Mouse (Mus musculus): ENCODE measurements around the gene Grm7. TPM values are rescaled to one million over a fixed set of nuclear protein-coding genes. Genes with fewer than 3 reads are reported as not detected.

The Grm7 gene
- polyA plus RNA-seq, 1 experiment from 2014 or later = 0.21 TPM

DNA sequence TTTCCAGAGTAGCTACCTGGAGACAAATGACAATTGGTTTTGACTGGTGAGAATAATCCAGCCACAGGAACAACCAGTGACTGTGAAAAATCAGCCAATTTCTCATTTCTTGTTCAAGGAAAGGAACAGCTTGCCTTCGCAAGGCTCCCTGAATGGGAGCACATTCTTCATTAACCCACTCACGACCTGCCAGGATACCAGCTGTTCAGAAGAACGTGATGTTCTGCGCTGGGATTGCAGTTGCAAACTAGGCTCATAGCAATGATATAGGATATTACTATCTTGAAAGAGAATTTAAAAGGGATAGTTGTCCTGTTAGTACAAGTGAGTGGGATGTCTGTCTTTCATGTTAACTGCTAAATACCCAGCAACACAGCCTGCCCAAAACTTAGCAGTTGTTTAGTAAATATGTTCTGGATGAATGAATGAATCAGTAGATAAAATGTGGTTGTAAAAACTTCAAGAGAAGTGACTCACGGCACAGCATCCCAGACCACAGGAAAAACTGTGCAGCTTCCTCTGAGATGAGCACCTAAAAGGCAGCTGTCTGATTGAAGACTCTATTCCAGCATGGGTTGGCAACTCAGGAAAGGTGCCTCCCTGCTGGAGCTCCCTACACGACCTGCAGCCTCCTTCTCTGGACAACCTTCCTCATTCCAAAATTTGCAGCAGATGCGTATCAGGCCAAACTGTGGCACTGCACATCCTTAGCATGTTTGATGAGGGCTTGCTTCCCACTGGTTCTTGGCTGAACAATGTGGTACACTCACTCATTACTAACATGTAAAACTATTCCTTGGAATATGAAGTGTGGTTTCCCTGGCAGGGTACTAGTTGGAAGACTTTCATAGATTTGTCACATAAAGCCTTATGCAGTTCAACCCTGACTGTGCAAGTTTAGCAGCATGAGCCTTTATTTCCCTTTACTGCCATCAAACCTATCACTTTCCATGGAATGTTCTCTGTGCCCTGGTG, 408.9 kb downstream of the Grm7 start:
- Histone ChIP-seq H3K4me3 (no peak overlapping the region), H3K4me1 (no peaks in the 10 kb centered on the region), H3K36me3 (no peaks in the 10 kb centered on the region), H3K9me3 (no peaks in the 10 kb centered on the region), H3K27me3 (ENCODE audit: insufficient read depth, poor library complexity, severe bottlenecking) (no peaks in the 10 kb centered on the region), H3K27ac (no peak overlapping the region)
- WGBS = 77% methylated on average over 7 of the region's 7 CpGs
- no peak for DNase-seq (ENCODE audit: low spot score)

DNA sequence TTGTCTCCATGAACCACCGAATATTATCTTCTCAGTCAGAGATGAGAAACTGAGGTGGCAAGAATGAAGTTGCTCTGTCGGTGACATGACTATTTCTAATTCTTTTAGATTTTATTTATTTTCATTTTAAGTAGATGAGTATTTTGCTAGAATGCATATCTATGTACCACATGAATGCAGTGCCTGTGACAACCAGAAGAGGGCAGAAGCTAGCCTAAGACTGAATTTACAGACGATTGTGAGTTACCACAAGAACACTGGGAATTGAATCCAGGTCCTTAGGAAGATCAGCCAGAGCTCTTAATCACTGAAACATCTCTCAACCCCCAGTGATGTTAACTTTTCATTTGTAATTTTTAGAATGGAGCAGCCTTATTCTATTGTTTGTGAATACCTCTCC, 412.4 kb downstream of the Grm7 start:
- no peaks in the 10 kb centered on the region for H3K4me1 ChIP-seq
- WGBS = 76% methylated on average over 3 of the region's 3 CpGs
- no peak overlapping the region for H3K27ac ChIP-seq
- H3K27me3 ChIP-seq (ENCODE audit: insufficient read depth, poor library complexity, severe bottlenecking) = no peaks in the 10 kb centered on the region
- H3K36me3 ChIP-seq = no peaks in the 10 kb centered on the region
- no peaks in the 10 kb centered on the region for H3K9me3 ChIP-seq
- DNase-seq (ENCODE audit: low spot score) = no peak
- no peak overlapping the region for H3K4me3 ChIP-seq

GRCm38 (mm10) chr6:111060004-111060403, 414.6 kb downstream of the Grm7 start:
- Histone ChIP-seq H3K4me3 (no peak overlapping the region), H3K27ac (no peak overlapping the region), H3K27me3 (ENCODE audit: insufficient read depth, poor library complexity, severe bottlenecking) (no peaks in the 10 kb centered on the region), H3K4me1 (no peaks in the 10 kb centered on the region), H3K9me3 (no peaks in the 10 kb centered on the region), H3K36me3 (no peaks in the 10 kb centered on the region)
- DNase-seq (ENCODE audit: low spot score) = no peak
- WGBS = 73% methylated on average over 4 of the region's 4 CpGs

DNA sequence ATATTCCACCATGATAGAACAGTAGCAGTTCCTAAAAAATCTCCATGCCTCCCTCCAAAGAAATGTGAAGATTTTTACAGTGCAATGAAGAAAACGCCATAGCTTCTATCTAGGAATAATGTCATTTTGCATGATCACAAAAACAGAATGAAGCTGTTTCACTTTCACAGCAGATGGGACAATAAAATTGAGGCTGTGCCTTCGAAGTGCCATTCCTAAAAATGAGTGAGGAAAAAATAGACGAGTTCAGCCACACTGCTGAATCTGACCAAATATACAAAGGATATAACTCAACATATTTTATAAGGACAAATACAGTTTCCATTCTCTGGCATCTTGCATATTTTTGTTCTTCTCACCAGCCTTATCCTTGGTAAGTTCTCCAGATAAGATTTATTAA, 439.2 kb downstream of the Grm7 start:
- H3K9me3 ChIP-seq = no peaks in the 10 kb centered on the region
- no peak overlapping the region for H3K27ac ChIP-seq
- no peaks in the 10 kb centered on the region for H3K4me1 ChIP-seq
- 70% methylated on average over 3 of the region's 3 CpGs for WGBS
- no peaks in the 10 kb centered on the region for H3K27me3 ChIP-seq (ENCODE audit: insufficient read depth, poor library complexity, severe bottlenecking)
- no peak for DNase-seq (ENCODE audit: low spot score)
- H3K4me3 ChIP-seq = no peak overlapping the region
- H3K36me3 ChIP-seq = no peaks in the 10 kb centered on the region

- H3K36me3 ChIP-seq = no peaks in the 10 kb centered on the region
- H3K27me3 ChIP-seq (ENCODE audit: insufficient read depth, poor library complexity, severe bottlenecking) = no peaks in the 10 kb centered on the region
- no peak overlapping the region for H3K27ac ChIP-seq
- DNase-seq (ENCODE audit: low spot score) = no peak
- no peak overlapping the region for H3K4me3 ChIP-seq
- H3K4me1 ChIP-seq = no peaks in the 10 kb centered on the region
- WGBS = 93% methylated on average over 1 of the region's 1 CpGs
- no peaks in the 10 kb centered on the region for H3K9me3 ChIP-seq
These were observed 449.4 kb downstream of the Grm7 start for GRCm38 (mm10) chr6:111094818-111095217.

- DNase-seq (ENCODE audit: low spot score) = no peak
- WGBS = 80% methylated on average over 1 of the region's 1 CpGs
- no peaks in the 10 kb centered on the region for H3K4me1 ChIP-seq
- no peaks in the 10 kb centered on the region for H3K9me3 ChIP-seq
- H3K36me3 ChIP-seq = no peaks in the 10 kb centered on the region
- H3K4me3 ChIP-seq = no peak overlapping the region
- H3K27me3 ChIP-seq (ENCODE audit: insufficient read depth, poor library complexity, severe bottlenecking) = no peaks in the 10 kb centered on the region
- H3K27ac ChIP-seq = no peak overlapping the region
These were observed 460.1 kb downstream of the Grm7 start for GRCm38 (mm10) chr6:111105485-111105884.

DNA sequence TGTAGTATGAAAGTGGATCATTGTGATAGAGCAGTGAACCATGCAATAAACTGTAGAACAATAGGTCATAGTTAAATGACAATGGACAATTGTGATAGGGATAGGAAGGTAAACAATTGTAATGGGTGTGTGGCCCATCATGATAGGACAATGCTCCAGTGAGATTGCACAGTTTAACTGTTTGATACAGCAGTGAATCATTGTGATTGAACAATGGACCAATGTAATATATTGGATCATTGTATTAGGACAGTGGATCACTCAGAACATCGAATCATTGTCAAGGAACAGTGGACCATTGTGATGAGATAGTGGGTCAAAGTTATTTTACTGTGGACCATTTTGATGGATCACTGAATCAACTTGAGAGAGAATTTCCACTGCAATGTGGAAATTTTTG, 515.7 kb downstream of the Grm7 start:
- no peak for DNase-seq (ENCODE audit: low spot score)
- H3K27ac ChIP-seq = no peak overlapping the region
- H3K9me3 ChIP-seq = no peaks in the 10 kb centered on the region
- WGBS = 60% methylated on average over 1 of the region's 1 CpGs
- no peaks in the 10 kb centered on the region for H3K36me3 ChIP-seq
- no peak overlapping the region for H3K4me3 ChIP-seq
- no peaks in the 10 kb centered on the region for H3K4me1 ChIP-seq
- H3K27me3 ChIP-seq (ENCODE audit: insufficient read depth, poor library complexity, severe bottlenecking) = no peaks in the 10 kb centered on the region

DNA sequence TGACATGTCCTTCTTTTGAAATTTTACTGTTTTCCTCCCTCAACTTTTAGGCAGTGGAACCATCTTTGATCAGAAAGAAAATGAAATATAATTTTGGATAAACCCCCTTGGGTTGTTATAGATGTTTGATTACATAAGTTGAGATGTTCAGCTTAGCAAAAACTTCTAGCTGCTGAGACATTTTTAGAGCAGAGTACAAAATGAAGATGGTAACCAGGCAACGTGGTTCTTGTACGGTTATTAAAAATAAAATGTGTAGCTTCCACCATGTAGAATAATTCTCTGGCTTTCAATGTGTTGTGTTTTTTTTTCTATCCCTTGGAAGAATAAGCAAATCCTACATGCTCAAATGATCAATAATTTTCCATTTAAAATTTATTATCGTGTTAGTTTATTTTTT, 550.0 kb downstream of the Grm7 start:
- WGBS = 83% methylated on average over 3 of the region's 3 CpGs
- Histone ChIP-seq H3K27me3 (ENCODE audit: insufficient read depth, poor library complexity, severe bottlenecking) (no peaks in the 10 kb centered on the region), H3K4me1 (no peaks in the 10 kb centered on the region), H3K36me3 (no peaks in the 10 kb centered on the region), H3K27ac (no peak overlapping the region), H3K9me3 (no peaks in the 10 kb centered on the region), H3K4me3 (no peak overlapping the region)
- no peak for DNase-seq (ENCODE audit: low spot score)

- 66% methylated on average over 6 of the region's 6 CpGs for WGBS
- DNase-seq (ENCODE audit: low spot score) = no peak
- H3K4me1 ChIP-seq = no peaks in the 10 kb centered on the region
These were observed 575.8 kb downstream of the Grm7 start for GRCm38 (mm10) chr6:111221083-111221729.

GRCm38 (mm10) chr6:111255215-111255614, 609.8 kb downstream of the Grm7 start:
- no peak for DNase-seq (ENCODE audit: low spot score)
- Histone ChIP-seq H3K4me3 (no peak overlapping the region), H3K27ac (no peak overlapping the region), H3K4me1 (no peaks in the 10 kb centered on the region), H3K9me3 (no peaks in the 10 kb centered on the region), H3K36me3 (no peaks in the 10 kb centered on the region), H3K27me3 (ENCODE audit: insufficient read depth, poor library complexity, severe bottlenecking) (no peaks in the 10 kb centered on the region)
- WGBS = 80% methylated on average over 5 of the region's 5 CpGs

More at GRCm38 (mm10) chr6:111221083-111221729, 575.8 kb downstream of the Grm7 start:
- Histone ChIP-seq H3K36me3 (no peaks in the 10 kb centered on the region), H3K9me3 (no peaks in the 10 kb centered on the region), H3K27me3 (ENCODE audit: insufficient read depth, poor library complexity, severe bottlenecking) (no peaks in the 10 kb centered on the region), H3K27ac (no peak overlapping the region), H3K4me3 (no peak overlapping the region)

GRCm38 (mm10) chr6:111256939-111257338, 611.6 kb downstream of the Grm7 start:
- Histone ChIP-seq H3K27me3 (ENCODE audit: insufficient read depth, poor library complexity, severe bottlenecking) (no peaks in the 10 kb centered on the region), H3K36me3 (no peaks in the 10 kb centered on the region), H3K9me3 (no peaks in the 10 kb centered on the region), H3K4me3 (no peak overlapping the region), H3K27ac (no peak overlapping the region), H3K4me1 (no peaks in the 10 kb centered on the region)
- no peak for DNase-seq (ENCODE audit: low spot score)
- 83% methylated on average over 3 of the region's 3 CpGs for WGBS

DNA sequence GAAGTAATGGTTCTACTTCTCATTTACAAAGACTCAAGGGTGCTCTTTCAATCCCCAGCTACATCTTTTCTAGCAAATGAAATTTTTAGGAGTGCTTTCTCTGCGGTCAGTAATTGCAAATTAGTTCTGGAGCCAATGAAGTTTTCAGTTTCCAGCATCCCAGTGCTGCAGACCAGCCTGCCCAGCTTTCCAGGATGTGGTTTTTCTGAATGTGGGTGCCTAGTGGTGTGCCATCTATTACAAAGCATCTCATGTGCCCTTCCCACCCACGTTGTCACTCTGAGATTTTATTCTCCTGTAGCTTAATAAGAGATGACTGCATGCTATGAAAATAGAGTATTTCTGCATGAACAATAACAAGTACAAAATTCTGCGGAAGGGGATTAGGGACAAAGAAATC, 612.9 kb downstream of the Grm7 start:
- no peaks in the 10 kb centered on the region for H3K27me3 ChIP-seq (ENCODE audit: insufficient read depth, poor library complexity, severe bottlenecking)
- no peak overlapping the region for H3K4me3 ChIP-seq
- 74% methylated on average over 3 of the region's 3 CpGs for WGBS
- no peak overlapping the region for H3K27ac ChIP-seq
- no peaks in the 10 kb centered on the region for H3K36me3 ChIP-seq
- no peak for DNase-seq (ENCODE audit: low spot score)
- H3K4me1 ChIP-seq = no peaks in the 10 kb centered on the region
- H3K9me3 ChIP-seq = no peaks in the 10 kb centered on the region

- no peak for DNase-seq (ENCODE audit: low spot score)
- no peaks in the 10 kb centered on the region for H3K9me3 ChIP-seq
- no peak overlapping the region for H3K4me3 ChIP-seq
- 77% methylated on average over 1 of the region's 1 CpGs for WGBS
- no peaks in the 10 kb centered on the region for H3K27me3 ChIP-seq (ENCODE audit: insufficient read depth, poor library complexity, severe bottlenecking)
- H3K4me1 ChIP-seq = no peaks in the 10 kb centered on the region
- H3K36me3 ChIP-seq = no peaks in the 10 kb centered on the region
- H3K27ac ChIP-seq = no peak overlapping the region
These were observed 615.8 kb downstream of the Grm7 start for GRCm38 (mm10) chr6:111261181-111261580.
